Mouse (Mus musculus): ENCODE data around the gene Myocos. TPM values are rescaled to one million over a fixed set of nuclear protein-coding genes. Genes with fewer than 3 reads are reported as not detected.
A peak's percentile ranks its signal among the peaks of the same experiment; 100 is the strongest.
"Not testable (repeated sequence)": the region's sequence is repeated elsewhere in the genome, so short reads cannot be mapped to it uniquely, and the experiment has no call there.

Gene Myocos
- polyA plus RNA-seq, 1 experiment from 2014 or later: not detected

- not testable (repeated sequence) for H3K4me3 ChIP-seq (ENCODE audit: low read depth, low read length); H3K27me3 ChIP-seq (ENCODE audit: control insufficient read depth, insufficient read depth, low read length); H3K4me1 ChIP-seq (ENCODE audit: control insufficient read depth, insufficient read depth, low read length); H3K27ac ChIP-seq (replicated peaks; ENCODE audit: low read depth, low read length); H3K9me3 ChIP-seq (replicated peaks; ENCODE audit: control insufficient read depth, low read length); H3K4me2 ChIP-seq (ENCODE audit: low read depth, low read length); ATAC-seq (replicated peaks; ENCODE audit: insufficient number of reproducible peaks, low FRiP score, low TSS enrichment, low read depth); H3K36me3 ChIP-seq (replicated peaks; ENCODE audit: control insufficient read depth, insufficient read depth, low read depth, low read length); DNase-seq (ENCODE audit: low spot score); H3K9ac ChIP-seq (replicated peaks; ENCODE audit: low read length)
- WGBS: 23% methylated on average over 1 of the region's 1 CpGs
These were observed 22.6 kb downstream of the Myocos start for GRCm38 (mm10) chr1:162635291-162635931.

GRCm38 (mm10) chr1:162628326-162628725 lies 29.7 kb downstream of the Myocos start:
- H3K9ac ChIP-seq (replicated peaks; ENCODE audit: low read length); H3K9me3 ChIP-seq (replicated peaks; ENCODE audit: control insufficient read depth, low read length); H3K27me3 ChIP-seq (ENCODE audit: control insufficient read depth, insufficient read depth, low read length); H3K4me2 ChIP-seq (ENCODE audit: low read depth, low read length); H3K27ac ChIP-seq (replicated peaks; ENCODE audit: low read depth, low read length); ATAC-seq (replicated peaks; ENCODE audit: insufficient number of reproducible peaks, low FRiP score, low TSS enrichment, low read depth); DNase-seq (ENCODE audit: low spot score); H3K4me3 ChIP-seq (ENCODE audit: low read depth, low read length); H3K36me3 ChIP-seq (replicated peaks; ENCODE audit: control insufficient read depth, insufficient read depth, low read depth, low read length); H3K4me1 ChIP-seq (ENCODE audit: control insufficient read depth, insufficient read depth, low read length): not testable (repeated sequence)
- 91% methylated on average over 15 of the region's 15 CpGs for WGBS

- not testable (repeated sequence) for H3K9me3 ChIP-seq (replicated peaks; ENCODE audit: control insufficient read depth, low read length); H3K4me3 ChIP-seq (ENCODE audit: low read depth, low read length); ATAC-seq (replicated peaks; ENCODE audit: insufficient number of reproducible peaks, low FRiP score, low TSS enrichment, low read depth); DNase-seq (ENCODE audit: low spot score); H3K27ac ChIP-seq (replicated peaks; ENCODE audit: low read depth, low read length); H3K4me2 ChIP-seq (ENCODE audit: low read depth, low read length); H3K27me3 ChIP-seq (ENCODE audit: control insufficient read depth, insufficient read depth, low read length); H3K9ac ChIP-seq (replicated peaks; ENCODE audit: low read length); H3K4me1 ChIP-seq (ENCODE audit: control insufficient read depth, insufficient read depth, low read length); H3K36me3 ChIP-seq (replicated peaks; ENCODE audit: control insufficient read depth, insufficient read depth, low read depth, low read length)
- 95% methylated on average over 4 of the region's 4 CpGs for WGBS
These were observed 30.2 kb downstream of the Myocos start for GRCm38 (mm10) chr1:162627821-162628220.

- 73% methylated on average over 7 of the region's 7 CpGs for WGBS
- Histone ChIP-seq H3K4me2 (ENCODE audit: low read depth, low read length) (no peak overlapping the region), H3K27ac (replicated peaks; ENCODE audit: low read depth, low read length) (no peak overlapping the region), H3K27me3 (ENCODE audit: control insufficient read depth, insufficient read depth, low read length) (no peaks in the 10 kb centered on the region), H3K9ac (replicated peaks; ENCODE audit: low read length) (no peak overlapping the region), H3K9me3 (replicated peaks; ENCODE audit: control insufficient read depth, low read length) (no peaks in the 10 kb centered on the region), H3K36me3 (replicated peaks; ENCODE audit: control insufficient read depth, insufficient read depth, low read depth, low read length) (no peaks in the 10 kb centered on the region), H3K4me1 (ENCODE audit: control insufficient read depth, insufficient read depth, low read length) (no peaks in the 10 kb centered on the region), H3K4me3 (ENCODE audit: low read depth, low read length) (no peak overlapping the region)
- DNase-seq (ENCODE audit: low spot score): no peak
- ATAC-seq (replicated peaks; ENCODE audit: insufficient number of reproducible peaks, low FRiP score, low TSS enrichment, low read depth): no peak
These were observed 32.8 kb downstream of the Myocos start for GRCm38 (mm10) chr1:162625229-162625628.

GRCm38 (mm10) chr1:162623895-162624294 lies 34.1 kb downstream of the Myocos start:
- no peak for DNase-seq (ENCODE audit: low spot score)
- ATAC-seq (replicated peaks; ENCODE audit: insufficient number of reproducible peaks, low FRiP score, low TSS enrichment, low read depth): no peak
- Histone ChIP-seq H3K9me3 (replicated peaks; ENCODE audit: control insufficient read depth, low read length) (no peaks in the 10 kb centered on the region), H3K9ac (replicated peaks; ENCODE audit: low read length) (no peak overlapping the region), H3K4me1 (ENCODE audit: control insufficient read depth, insufficient read depth, low read length) (no peaks in the 10 kb centered on the region), H3K27ac (replicated peaks; ENCODE audit: low read depth, low read length) (no peak overlapping the region), H3K4me3 (ENCODE audit: low read depth, low read length) (no peak overlapping the region), H3K4me2 (ENCODE audit: low read depth, low read length) (no peak overlapping the region), H3K36me3 (replicated peaks; ENCODE audit: control insufficient read depth, insufficient read depth, low read depth, low read length) (no peaks in the 10 kb centered on the region), H3K27me3 (ENCODE audit: control insufficient read depth, insufficient read depth, low read length) (no peaks in the 10 kb centered on the region)
- 49% methylated on average over 4 of the region's 4 CpGs for WGBS

- H3K4me3 ChIP-seq (ENCODE audit: low read depth, low read length): no peak overlapping the region
- 66% methylated on average over 4 of the region's 4 CpGs for WGBS
- H3K9me3 ChIP-seq (replicated peaks; ENCODE audit: control insufficient read depth, low read length): no peaks in the 10 kb centered on the region
- no peak overlapping the region for H3K9ac ChIP-seq (replicated peaks; ENCODE audit: low read length)
- no peaks in the 10 kb centered on the region for H3K4me1 ChIP-seq (ENCODE audit: control insufficient read depth, insufficient read depth, low read length)
- peak; percentile 12 for DNase-seq (ENCODE audit: low spot score)
- H3K4me2 ChIP-seq (ENCODE audit: low read depth, low read length): no peak overlapping the region
- no peak overlapping the region for H3K27ac ChIP-seq (replicated peaks; ENCODE audit: low read depth, low read length)
- H3K36me3 ChIP-seq (replicated peaks; ENCODE audit: control insufficient read depth, insufficient read depth, low read depth, low read length): no peaks in the 10 kb centered on the region
- H3K27me3 ChIP-seq (ENCODE audit: control insufficient read depth, insufficient read depth, low read length): no peaks in the 10 kb centered on the region
- ATAC-seq (replicated peaks; ENCODE audit: insufficient number of reproducible peaks, low FRiP score, low TSS enrichment, low read depth): no peak
These were observed 37.5 kb downstream of the Myocos start for GRCm38 (mm10) chr1:162620487-162620886.

- Histone ChIP-seq H3K9ac (replicated peaks; ENCODE audit: low read length) (no peak overlapping the region), H3K4me3 (ENCODE audit: low read depth, low read length) (no peak overlapping the region), H3K4me1 (ENCODE audit: control insufficient read depth, insufficient read depth, low read length) (no peaks in the 10 kb centered on the region), H3K9me3 (replicated peaks; ENCODE audit: control insufficient read depth, low read length) (no peaks in the 10 kb centered on the region), H3K36me3 (replicated peaks; ENCODE audit: control insufficient read depth, insufficient read depth, low read depth, low read length) (no peaks in the 10 kb centered on the region), H3K4me2 (ENCODE audit: low read depth, low read length) (no peak overlapping the region), H3K27me3 (ENCODE audit: control insufficient read depth, insufficient read depth, low read length) (no peaks in the 10 kb centered on the region), H3K27ac (replicated peaks; ENCODE audit: low read depth, low read length) (no peak overlapping the region)
- ATAC-seq (replicated peaks; ENCODE audit: insufficient number of reproducible peaks, low FRiP score, low TSS enrichment, low read depth) (no peak), DNase-seq (ENCODE audit: low spot score) (no peak)
- WGBS: 81% methylated on average over 1 of the region's 1 CpGs
These were observed 42.5 kb downstream of the Myocos start for GRCm38 (mm10) chr1:162615511-162615910.

GRCm38 (mm10) chr1:162611191-162611590 lies 46.8 kb downstream of the Myocos start:
- Histone ChIP-seq H3K4me3 (ENCODE audit: low read depth, low read length) (no peak overlapping the region), H3K27ac (replicated peaks; ENCODE audit: low read depth, low read length) (no peak overlapping the region), H3K27me3 (ENCODE audit: control insufficient read depth, insufficient read depth, low read length) (no peaks in the 10 kb centered on the region), H3K4me2 (ENCODE audit: low read depth, low read length) (no peak overlapping the region), H3K36me3 (replicated peaks; ENCODE audit: control insufficient read depth, insufficient read depth, low read depth, low read length) (no peaks in the 10 kb centered on the region), H3K9me3 (replicated peaks; ENCODE audit: control insufficient read depth, low read length) (no peaks in the 10 kb centered on the region), H3K9ac (replicated peaks; ENCODE audit: low read length) (no peak overlapping the region), H3K4me1 (ENCODE audit: control insufficient read depth, insufficient read depth, low read length) (no peaks in the 10 kb centered on the region)
- ATAC-seq (replicated peaks; ENCODE audit: insufficient number of reproducible peaks, low FRiP score, low TSS enrichment, low read depth): no peak
- no peak for DNase-seq (ENCODE audit: low spot score)
- 76% methylated on average over 4 of the region's 4 CpGs for WGBS

Data from embryonic facial prominence, embryonic 11.5 days (tissue).